Mouse (Mus musculus) A20 (cell line): ENCODE data around the gene Kit.

Experiments used
- DNase-seq: peaks from one replicate; pipeline ENCODE4 v3.0.0-alpha.2; 2011; ENCODE audit warnings: low read depth, low spot score

The Kit gene

GRCm38 (mm10) chr5:75632846-75633640, 58.3 kb downstream of the Kit start:
- no peak for DNase-seq

GRCm38 (mm10) chr5:75635385-75635784, 60.7 kb downstream of the Kit start:
- no peak for DNase-seq

- no peak for DNase-seq
These were observed 65.9 kb downstream of the Kit start for GRCm38 (mm10) chr5:75640637-75641036.

GRCm38 (mm10) chr5:75647046-75647445, 72.3 kb downstream of the Kit start:
- no peak for DNase-seq

- no peak for DNase-seq
These were observed 75.8 kb downstream of the Kit start for GRCm38 (mm10) chr5:75650566-75650965.

GRCm38 (mm10) chr5:75653431-75653830, 78.7 kb downstream of the Kit start:
- DNase-seq = no peak

- no peak for DNase-seq
These were observed 83.9 kb downstream of the Kit start for GRCm38 (mm10) chr5:75658575-75658974.

- DNase-seq = no peak
These were observed 85.6 kb downstream of the Kit start for GRCm38 (mm10) chr5:75660342-75660741.

GRCm38 (mm10) chr5:75662466-75662865, 87.8 kb downstream of the Kit start:
- no peak for DNase-seq

DNA sequence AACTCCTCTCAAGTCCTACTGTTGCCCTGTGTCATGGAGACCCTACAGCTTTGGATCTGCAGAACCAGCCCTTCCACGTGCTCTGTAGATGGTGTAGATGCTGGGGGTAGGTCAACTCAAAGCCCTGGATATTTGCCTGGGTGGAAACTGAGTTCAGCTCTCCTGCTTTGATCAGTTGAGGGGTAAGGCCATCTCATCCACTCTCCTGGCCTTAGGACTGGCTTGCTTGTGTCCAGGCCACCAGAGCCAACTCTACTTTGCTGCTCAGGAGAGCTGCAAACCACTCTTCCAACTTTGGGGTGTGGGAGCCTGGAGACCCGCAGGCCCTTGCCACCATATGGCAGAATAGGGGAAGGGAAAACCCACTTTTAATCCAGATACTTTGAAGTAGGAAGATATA, 89.1 kb downstream of the Kit start:
- no peak for DNase-seq

GRCm38 (mm10) chr5:75667083-75667482, 92.4 kb downstream of the Kit start:
- no peak for DNase-seq

DNA sequence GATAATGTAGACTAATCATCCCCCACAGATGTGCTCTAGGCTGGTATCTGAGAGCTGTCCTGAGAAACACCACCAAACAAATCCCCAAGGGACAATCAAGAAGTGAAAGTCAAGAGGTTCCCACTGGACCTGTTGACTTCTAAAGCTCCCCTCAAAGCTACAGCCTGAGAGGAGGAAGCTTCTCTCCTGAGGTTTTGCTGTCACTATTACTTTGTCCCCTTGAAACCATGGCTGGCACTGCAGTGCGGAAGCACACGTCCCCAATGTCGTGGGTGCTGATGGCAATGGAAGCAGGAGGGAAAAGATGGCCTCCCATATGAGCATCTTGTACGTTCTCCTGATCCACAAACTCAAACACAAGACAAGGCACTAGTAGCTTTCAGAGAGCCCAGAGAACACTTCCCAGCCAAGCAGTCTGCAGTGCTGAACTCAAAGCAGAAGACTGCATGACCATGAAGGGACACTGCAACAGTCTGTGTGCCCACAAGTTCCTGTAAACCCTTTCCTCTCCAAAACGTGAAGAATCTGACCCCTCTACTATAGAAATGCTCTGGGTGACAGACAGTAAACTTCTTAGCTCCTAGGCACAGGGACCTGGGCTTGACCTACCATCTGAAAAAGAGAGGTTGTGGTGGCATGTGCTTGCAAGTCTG, 96.5 kb downstream of the Kit start:
- DNase-seq = no peak

GRCm38 (mm10) chr5:75676024-75676423, 101.3 kb downstream of the Kit start:
- DNase-seq = no peak

- DNase-seq = no peak
These were observed 105.2 kb downstream of the Kit start for GRCm38 (mm10) chr5:75679896-75680295.

DNA sequence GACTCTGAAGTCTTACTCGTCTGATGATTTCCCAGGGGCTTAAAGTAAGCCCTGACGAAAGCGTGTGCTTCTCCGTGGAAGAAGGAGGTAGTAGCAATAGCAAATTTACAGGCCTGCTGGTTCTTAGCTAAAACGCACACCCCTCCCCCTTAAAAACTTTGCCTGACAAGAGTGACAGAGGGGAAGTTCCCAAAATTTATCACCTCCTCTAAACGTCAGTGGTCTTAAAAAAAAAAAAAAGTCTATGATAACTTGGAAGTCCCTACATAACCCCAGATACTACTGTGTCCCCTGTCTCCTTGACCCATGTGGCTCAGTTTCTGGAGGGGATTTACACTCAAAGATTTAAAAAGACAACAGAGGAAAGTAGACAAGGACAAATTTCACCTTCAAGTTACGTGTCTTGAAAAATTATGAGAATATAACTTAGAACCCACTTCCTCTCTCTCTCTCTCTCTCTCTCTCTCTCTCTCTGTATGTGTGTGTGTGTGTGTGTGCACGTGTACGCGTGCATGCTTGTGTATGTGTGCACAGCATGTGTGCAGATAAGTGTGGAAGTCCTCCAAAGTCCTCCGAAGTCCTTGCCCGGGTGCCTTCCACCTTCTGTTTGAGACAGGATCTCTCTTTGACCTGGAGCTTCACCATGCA, 120.6 kb downstream of the Kit start:
- DNase-seq = no peak

- no peak for DNase-seq
These were observed 122.2 kb downstream of the Kit start for GRCm38 (mm10) chr5:75696960-75697359.

DNA sequence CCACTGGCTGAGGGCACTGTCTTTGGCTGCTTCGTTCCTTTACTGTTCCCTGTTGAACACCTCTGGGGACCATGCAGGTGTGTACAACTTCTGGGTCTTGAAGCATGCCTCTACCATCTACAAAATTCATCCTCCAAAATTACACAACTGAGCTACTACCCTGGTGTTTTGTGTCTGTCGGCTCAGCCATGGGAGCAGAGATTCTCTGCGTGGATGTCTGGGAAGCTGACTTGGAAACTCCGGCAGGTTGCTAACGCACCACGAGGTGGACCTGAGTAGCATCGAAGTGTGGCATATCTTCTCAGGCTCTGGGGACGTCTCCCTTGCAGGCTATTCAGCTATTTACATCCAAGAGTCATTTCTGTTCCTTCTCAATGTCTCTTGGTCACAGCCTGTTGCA, 123.8 kb downstream of the Kit start:
- DNase-seq = no peak

- no peak for DNase-seq
These were observed 124.4 kb downstream of the Kit start for GRCm38 (mm10) chr5:75699081-75699480.

GRCm38 (mm10) chr5:75699516-75699915, 124.8 kb downstream of the Kit start:
- no peak for DNase-seq

GRCm38 (mm10) chr5:75701662-75702061, 126.9 kb downstream of the Kit start:
- no peak for DNase-seq

DNA sequence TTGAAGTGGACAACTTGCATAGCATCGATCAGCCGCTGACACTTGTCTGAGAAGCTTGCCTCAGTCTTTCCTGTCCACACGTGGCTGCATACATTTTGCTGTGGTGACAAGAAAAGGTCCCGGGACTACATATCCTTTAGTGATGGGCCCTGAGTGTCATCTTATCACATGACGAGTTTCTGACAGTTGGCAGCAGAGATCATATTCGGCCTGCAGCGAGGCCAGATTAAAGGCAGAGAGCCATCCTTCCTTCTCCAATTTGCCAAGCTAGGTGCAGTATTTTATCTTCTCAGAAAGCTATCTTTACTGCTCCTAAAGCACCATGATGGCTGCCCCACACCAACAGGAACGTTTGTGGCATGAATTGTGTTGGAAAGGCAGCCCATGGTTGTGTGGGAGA, 127.4 kb downstream of the Kit start:
- no peak for DNase-seq

GRCm38 (mm10) chr5:75704584-75705175, 130.0 kb downstream of the Kit start:
- DNase-seq = no peak
